Mouse (Mus musculus): ENCODE measurements around the gene Gigyf2.

DNA sequence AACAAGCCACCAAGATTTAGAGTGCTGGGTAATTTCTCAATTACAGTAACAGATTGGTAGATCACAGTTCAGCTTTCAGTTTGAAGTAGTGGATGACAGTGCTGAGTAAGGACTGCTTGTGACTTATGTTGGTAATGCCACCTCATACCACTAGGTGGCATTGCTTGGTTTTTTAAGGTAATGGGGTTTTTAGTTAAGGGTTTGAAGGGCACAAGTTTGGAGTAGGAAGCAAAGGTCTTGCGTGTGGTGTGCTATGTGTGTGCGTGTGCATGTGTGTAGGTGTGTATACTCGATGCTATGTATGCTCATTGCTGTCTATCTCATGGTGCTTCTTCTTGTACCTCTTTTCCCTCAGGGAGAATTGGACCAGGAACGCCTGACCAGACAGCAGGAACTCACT, 91.9 kb downstream of the Gigyf2 start:
- TF ChIP-seq CTCF (IDR thresholded peaks at IDR 0.05; ENCODE audit: low read depth, low read length) = peak; percentile 85
- no peak for TF ChIP-seq GATA1 (IDR thresholded peaks at IDR 0.05; ENCODE audit: borderline replicate concordance, low read length)
- TF ChIP-seq POLR2AphosphoS5 (IDR thresholded peaks at IDR 0.05; ENCODE audit: insufficient replicate concordance, low read depth, low read length) = no peak
